Mouse (Mus musculus) C2C12 (cell line): ENCODE results near the gene Gm7361.

Experiments used
- CEBPB ChIP-seq: IDR thresholded peaks from one replicate; pipeline ENCODE4 v1.6.1; 2011; ENCODE audit warnings: low read depth, mild to moderate bottlenecking, control low read depth, moderate library complexity
- CTCF ChIP-seq: IDR thresholded peaks from one replicate; pipeline ENCODE4 v1.5.1; 2011; ENCODE audit not compliant: control insufficient read depth, insufficient read depth, insufficient read length
- MYOD1 ChIP-seq: IDR thresholded peaks from one replicate; pipeline ENCODE4 v1.6.1; 2011; ENCODE audit warnings: low read depth; ENCODE audit not compliant: control insufficient read depth, insufficient read length
- MYOG ChIP-seq: IDR thresholded peaks from one replicate; pipeline ENCODE4 v1.6.1; 2011; ENCODE audit not compliant: control insufficient read depth, insufficient read length; ENCODE audit errors: extremely low read depth
- USF1 ChIP-seq: IDR thresholded peaks from one replicate; pipeline ENCODE4 v1.6.1; 2011; ENCODE audit warnings: low read depth, mild to moderate bottlenecking, control low read depth, moderate library complexity

DNA sequence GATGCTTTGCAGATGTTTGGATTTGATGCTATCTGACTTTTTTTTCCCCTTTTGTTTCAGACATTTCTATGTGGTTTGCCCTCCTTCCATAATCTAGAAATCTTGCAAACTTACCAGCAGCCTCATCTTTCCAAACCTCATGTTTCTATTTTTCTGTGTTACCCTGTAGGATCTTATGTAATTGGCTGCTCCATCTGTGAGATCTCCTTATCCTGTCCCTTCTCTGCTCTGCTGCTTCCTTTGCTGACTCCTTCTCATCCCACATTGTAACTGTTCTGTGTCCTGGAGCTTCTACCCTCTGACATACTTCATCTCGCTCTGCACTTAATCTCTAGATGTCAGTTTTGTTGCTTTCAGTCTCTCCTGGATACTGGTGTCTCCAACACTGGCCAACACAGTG, 35.8 kb downstream of the Gm7361 start:
- TF ChIP-seq CTCF (no peak), CEBPB (no peak), USF1 (no peak), MYOG (no peak), MYOD1 (no peak)
